Mouse (Mus musculus) embryonic fibroblast, embryonic 13.5 days (primary cell): ENCODE results near the gene Zfp981.
"Not testable (repeated sequence)": the region's sequence is repeated elsewhere in the genome, so short reads cannot be mapped to it uniquely, and the experiment has no call there.

Experiments
- CTCF ChIP-seq: IDR thresholded peaks from 2 replicates; pipeline ENCODE4 v1.5.1; 2011; ENCODE audit warnings: mild to moderate bottlenecking, control low read depth, low read length, moderate library complexity, borderline replicate concordance; ENCODE audit not compliant: insufficient read depth
- POLR2A ChIP-seq: IDR thresholded peaks from 2 replicates; pipeline ENCODE4 v1.6.1; 2011; ENCODE audit warnings: low read depth, mild to moderate bottlenecking, control low read depth, low read length, moderate library complexity

DNA sequence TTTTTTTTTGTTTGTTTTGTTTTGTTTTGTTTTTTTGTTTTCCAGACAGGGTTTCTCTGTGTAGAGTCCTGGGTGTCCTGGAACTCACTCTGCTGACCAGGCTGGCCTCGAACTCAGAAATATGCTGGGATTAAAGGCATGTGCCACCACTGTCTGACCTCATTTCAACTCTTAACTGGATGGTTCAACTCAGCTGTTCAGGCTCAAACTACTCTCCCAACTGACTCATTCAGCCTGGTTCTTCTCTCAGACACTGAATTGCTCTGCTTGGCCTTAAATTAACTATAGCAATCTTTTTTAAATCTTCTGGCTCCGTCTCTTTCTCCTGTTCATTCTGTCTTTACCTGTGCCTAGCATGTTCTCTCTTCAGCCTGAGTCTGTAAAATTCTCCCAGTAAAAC lies 15.3 kb downstream of the Zfp981 start:
- not testable (repeated sequence) for TF ChIP-seq CTCF, POLR2A
